Mouse (Mus musculus) lung, postnatal 0 days (tissue): ENCODE data around the gene Lrrc27.

ENCODE experiments used
- CTCF ChIP-seq: IDR thresholded peaks from 2 replicates; pipeline ENCODE4 v1.5.1; 2016; ENCODE audit warnings: antibody characterized with exemption, mild to moderate bottlenecking
- EP300 ChIP-seq: IDR thresholded peaks from 2 replicates; pipeline ENCODE4 v1.6.1; 2016; ENCODE audit warnings: antibody characterized with exemption, mild to moderate bottlenecking, control low read depth

GRCm38 (mm10) chr7:139288540-139288939 is 75.8 kb downstream of the Lrrc27 start:
- TF ChIP-seq CTCF (no peak), EP300 (no peak)
